Mouse (Mus musculus) lung, postnatal 4 days (tissue): ENCODE data around the gene Agps.
A peak's percentile ranks its signal among the peaks of the same experiment; 100 is the strongest.

Experiments used
- DNase-seq, 2 experiments: peaks; one replicate each; pipeline ENCODE4 v3.0.0; 2021

Agps gene

DNA sequence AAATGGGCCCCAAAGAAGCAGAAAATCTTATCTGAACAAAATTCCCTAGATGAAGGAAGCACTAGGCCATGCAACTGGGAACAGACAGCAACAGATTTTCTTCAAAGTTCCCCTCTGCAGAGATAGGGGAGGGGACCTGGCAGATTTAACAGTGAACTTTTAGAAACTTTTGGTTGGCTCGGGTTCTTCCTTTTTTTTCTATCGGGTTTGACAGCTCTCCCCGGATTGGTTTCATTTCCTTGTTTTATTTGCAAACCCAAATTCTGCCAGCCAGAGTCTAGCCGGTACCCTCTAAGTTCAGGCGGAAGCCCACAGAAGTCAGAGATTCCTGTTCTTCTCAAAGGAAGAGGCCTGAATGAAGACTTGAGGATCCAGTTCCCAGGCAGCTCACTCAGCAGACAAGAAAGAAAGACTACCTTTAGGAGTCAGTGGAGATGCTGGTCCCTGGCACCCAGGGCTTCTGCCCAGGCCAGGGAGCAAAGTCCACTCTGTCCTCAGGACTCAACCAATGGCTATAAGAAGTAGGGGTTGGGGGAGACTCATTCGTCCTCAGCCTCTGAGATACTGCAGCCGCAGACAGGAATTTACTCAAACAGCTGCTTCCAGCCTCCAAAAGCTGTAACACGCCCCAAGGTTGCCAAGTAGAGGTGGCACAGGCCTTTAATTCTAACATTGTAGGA lies 2.9 kb upstream of the Agps start:
- DNase-seq = peak in 1 of 2 experiments; percentile 18

DNA sequence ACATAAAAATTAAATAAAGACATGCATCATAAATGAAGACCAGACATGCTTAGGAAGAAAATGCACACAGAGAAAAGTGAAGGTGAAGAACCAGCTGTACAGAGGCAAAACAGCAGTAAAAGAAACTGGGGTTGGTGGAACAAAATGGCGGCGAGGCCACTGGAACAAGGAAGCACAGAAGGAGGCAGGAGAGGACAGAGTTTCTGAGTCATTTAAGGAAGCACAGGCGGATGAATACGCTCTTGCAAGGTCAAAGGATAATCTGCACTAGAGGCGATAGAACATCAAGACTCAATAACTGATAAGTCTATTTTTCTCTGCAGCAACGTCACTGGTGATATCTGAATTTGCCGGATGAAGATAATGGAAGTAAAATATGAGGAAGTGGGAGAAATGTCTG lies 1.7 kb upstream of the Agps start:
- no peak for DNase-seq

DNA sequence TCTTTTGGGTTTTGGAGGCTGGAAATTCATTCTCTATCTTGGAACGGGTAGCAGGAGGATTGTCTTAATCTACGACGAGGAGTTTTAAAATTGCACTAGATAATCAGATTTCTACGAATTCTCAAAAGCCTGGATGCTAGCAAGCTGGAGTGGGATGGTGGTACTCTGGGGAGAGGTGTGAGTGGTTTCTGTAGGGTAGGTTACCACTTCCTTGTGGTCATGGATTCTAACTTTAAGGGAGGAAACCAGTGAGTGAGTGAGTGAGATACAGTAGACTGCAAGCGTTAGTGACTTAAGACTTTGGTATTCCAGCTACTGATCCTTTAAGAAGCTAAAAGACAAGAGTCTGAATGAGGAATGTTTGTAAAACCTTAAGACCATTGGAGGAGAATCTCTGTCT lies 804 bp downstream of the Agps start:
- no peak for DNase-seq

DNA sequence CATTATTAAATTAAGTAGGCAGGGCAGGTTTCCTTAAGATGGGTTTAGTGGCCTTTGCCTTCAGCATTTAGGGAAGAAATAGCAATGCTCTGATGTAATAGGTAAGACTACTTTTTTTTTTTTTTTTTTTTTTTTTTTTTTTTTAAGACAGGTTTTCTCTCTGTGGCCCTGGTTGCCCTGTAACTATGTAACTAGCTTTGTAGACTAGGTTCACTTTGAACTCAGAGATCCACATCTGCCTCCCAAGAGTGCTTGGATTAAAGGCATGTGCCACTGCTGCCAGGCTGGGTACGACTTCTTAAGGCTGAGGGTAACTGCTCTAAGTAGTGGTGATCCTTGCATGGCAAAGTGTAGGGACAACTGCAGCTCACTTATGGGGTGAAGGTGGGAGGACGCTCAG lies 2.5 kb downstream of the Agps start:
- DNase-seq = no peak

DNA sequence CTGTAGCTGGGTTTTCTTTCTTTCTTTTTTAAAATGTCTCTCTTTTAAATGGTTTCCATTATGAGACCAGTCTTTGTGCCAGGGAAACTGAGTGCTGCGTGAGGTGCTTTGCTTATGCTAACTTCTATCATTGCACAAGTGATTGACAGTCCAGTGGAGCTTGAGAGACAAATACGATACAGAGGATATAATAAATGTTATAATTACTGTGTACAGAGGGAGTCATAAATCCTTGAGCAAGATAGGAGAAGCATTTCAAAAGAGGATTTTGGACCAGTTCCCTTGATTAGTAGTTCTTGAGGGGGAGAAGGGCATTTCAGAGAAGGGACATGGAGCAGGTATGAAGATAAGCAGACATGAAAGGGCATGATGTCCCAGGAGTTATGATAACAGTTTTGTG lies 10.3 kb downstream of the Agps start:
- no peak for DNase-seq

DNA sequence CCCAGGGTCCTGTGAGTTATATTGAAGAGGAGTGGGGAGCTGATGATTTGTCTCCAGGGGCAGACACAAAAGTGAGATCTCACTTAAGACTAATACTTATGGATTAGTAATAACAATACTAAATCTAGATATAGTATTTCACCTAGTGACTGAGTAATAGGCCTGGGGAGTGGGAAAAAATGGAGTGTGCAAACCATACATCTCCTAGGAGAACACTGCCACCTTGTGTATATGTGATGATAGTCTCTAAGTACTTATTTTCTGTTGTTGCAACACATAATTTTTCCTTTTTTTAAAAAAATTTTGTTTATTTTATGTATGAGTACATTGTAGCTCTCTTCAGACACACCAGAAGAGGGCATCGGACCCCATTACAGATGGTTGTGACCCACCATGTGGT lies 15.7 kb downstream of the Agps start:
- no peak for DNase-seq

DNA sequence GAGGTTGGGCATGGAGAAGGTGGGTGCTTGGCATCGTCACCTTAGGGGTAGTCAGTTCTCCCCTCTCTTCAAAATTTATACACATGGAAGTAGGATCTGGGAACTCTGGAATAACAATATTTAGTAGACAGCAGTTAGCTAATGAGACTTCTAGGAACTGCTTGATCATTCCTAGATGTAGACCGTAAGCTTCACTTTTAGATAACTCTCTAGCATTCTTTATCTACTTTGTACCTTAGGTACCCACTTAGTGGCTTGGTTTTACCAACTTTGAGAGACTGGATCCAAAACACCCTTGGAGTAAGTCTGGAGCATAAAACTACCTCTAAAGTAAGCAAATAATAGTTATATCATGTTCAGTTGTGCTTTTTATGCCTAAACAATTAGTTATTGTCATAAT lies 20.5 kb downstream of the Agps start:
- no peak for DNase-seq

DNA sequence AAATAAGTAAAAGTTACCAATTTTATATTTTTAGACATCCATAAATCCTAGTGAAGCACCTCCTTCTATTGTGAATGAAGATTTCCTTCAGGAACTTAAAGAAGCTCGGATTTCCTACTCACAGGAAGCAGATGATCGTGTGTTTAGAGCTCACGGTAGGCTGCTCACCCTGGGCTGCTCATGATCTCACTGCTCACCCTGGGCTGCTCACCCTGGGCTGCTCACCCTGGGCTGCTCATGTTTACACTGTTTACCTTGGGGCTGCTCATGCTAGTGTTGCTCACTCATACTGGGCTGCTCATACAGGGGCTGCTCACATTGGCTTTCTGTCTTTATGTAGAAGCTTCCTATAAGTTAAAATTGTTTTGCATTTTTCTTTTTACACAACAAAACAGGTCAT lies 22.2 kb downstream of the Agps start:
- DNase-seq = no peak

DNA sequence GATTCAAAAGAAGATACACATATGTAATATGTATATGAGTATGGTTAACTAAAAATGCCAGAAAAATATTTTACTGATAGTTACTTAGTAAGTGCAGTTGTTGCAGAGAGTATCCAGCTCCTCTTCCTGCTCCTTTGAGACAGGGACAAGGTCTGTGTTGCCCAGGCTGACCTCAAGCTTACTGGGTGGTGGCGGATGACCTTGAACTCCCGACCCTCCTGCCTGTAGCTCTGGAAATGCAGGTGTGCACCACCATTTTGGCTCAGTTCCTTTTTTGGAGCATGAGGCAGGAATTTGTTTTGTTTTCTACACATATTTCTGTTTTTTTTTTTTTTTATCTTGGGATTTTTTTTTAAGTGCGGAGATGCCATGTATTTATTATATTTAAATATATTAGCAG lies 29.1 kb downstream of the Agps start:
- DNase-seq = no peak

DNA sequence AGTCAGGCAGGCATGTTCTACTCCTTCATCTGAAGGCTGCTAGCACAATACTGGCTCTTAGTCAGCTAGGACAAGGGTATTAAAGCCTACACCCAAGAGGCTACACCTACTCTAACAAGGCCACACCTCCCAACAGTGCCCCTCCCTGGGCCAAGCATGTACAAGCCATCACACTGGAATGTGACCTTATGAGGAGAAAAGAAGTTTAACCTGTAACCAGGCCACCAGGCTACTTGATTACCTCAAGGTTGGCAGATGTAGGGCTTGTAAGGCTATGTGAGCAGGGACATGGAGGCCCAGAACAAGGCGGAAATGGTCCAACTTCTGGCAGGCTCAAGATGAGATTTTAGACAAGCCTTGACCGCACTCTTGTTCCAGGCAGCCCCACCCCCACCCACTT lies 37.6 kb downstream of the Agps start:
- DNase-seq = peak in 1 of 2 experiments; percentile 25

DNA sequence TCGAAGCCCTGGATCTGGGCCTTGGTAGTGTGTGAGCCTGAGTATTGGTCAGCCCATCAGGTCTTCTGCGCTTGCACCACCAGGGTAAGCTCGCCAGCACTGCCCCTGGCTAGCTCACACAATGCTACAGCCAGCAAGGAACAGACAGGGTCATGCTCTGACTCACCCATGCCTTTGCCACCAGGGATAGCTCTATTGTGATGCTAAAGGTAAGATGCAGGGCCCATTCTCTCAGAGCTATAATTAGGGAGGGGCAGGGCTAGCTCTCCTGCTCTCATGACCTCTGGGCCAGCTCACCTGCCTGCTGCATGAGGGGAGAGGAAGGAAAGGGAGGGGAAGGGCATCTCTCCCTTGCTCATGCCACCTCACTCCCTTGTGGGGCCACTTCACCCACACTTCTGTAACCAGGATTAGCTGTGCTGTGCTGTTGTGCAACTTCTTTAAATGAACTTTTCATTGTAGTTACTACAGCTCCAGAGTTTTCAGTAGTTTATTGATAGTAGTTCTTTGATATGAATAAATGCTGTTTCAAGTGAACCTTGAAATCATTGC lies 42.1 kb downstream of the Agps start:
- DNase-seq = no peak

DNA sequence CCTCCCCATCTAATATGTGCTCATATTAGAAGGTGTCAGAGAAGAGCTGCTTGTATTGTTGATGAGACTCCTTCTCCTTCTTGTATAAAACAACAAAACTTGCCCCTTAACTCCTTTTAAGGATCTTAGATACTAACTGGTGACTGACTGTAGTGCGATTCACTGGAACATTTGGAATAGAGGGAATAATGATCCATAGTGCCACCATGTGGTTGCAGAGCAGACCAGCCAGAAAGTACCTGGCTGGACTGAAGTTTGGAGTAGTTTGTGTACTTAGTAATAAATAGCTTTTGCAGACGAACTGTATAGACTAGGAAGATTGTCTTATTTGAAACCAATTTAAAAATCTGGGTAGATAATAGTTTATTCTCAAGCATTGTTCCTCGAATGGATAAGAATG lies 47.8 kb downstream of the Agps start:
- DNase-seq = no peak

DNA sequence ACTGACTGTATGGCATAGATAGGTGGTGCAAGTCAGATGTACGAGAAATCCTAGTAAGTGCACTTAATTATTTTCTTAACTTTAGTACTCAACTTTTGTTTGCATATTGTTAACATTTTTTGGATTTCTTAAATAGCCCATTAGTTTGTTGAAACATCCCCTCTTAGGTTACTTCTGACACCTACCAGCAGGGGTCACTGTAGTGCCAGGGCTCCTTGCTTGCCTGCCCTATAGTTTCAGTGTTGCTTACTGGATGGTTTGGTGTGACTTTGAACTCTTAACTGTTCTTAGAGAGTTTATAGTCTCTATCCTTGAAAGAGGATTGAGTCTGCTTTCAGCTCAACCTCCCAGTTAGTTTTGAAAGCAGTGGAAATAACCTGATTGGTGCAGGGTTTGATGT lies 51.6 kb downstream of the Agps start:
- DNase-seq = peak; percentile 40 to 77

DNA sequence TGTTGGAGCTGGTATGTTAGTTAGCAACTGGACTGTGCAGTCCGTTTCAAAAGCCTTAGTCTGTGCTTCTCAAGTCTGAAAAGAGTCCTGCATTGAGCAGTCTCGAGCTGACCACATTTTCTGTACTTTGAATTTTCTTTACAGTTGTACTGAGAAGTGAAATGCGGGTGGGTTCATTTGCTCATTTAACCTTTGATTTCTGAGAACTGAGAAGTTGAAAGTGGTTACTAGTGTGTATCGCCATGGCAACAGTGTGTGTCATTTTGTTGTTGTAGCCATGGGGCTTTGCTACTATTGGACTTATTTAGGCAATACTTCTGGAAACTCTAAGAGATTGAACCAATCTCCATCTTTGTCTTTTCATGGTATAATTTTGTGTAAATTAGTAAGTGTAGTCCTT lies 60.0 kb downstream of the Agps start:
- DNase-seq = no peak

DNA sequence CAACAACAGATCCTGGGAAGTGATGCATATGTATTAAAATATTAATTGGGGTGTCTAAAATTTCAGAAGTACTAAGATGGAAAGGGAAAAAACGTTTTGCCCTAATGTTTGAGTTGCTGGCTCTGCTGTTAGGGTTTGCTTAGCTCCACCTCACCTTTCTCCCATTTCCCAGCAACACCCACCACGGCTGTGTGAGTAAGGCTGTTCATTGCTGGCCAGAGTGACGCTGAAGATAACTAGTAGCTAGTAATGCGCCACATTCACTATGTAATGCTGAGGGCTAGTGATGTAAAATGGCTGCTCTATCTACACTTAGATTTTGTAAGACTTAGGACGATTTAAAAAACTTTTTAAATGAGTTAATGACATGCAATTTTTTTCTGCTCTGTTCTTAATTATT lies 63.7 kb downstream of the Agps start:
- DNase-seq = no peak

DNA sequence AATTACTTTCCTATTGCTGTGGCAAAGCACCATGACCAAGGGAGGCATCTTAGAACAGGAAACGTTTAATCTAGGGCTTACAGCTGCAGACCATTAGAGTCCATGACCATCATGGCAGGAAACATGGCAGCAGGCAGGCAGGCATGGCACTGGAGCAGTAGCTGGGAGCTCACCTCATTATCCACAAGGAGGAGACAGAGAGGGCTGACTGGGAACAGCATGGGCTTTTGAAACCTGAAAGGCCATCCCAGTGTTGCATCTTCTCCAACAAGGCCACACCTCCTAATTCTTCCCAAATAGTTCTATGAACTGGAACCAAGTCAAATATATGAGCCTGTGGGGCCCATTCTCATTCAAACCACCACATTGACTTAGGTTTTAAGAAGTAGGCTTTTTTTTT lies 68.3 kb downstream of the Agps start:
- DNase-seq = no peak

DNA sequence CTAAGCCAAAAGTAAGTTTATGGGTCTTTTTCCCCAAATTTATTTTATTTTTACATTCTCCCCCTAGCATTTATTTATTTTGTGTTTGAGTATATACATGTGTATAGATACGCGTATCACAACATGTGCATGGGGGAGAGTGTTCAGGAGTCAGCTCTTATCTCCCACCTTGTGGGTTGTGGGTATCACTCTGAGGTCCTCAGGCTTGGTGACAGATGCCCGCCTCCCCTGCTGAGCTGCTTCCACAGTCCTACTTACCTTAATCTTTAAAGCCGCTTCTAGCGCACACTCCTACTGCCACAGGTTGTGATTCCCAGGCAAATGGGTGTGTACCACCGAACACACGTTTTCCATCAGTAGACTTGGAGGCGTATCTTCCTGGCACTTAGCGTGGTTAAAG lies 69.9 kb downstream of the Agps start:
- no peak for DNase-seq

DNA sequence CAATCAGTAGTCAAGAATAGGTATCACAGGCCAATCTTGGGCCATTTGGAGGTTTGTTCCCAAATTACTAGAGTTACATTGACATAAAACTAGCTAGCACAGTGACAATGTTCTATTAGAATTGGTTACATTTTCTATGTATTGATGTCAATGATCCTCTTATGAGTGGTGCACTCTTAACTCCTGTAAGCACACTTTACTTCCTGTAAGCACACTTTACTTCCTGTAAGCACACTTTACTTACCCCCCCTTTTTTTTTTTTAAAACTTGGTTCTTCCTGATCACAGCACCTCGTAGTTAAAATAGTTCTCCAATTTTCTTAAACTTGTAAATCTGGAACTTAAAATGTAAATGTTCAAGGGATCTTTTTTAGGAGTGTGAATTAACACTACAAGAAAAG lies 75.2 kb downstream of the Agps start:
- no peak for DNase-seq

DNA sequence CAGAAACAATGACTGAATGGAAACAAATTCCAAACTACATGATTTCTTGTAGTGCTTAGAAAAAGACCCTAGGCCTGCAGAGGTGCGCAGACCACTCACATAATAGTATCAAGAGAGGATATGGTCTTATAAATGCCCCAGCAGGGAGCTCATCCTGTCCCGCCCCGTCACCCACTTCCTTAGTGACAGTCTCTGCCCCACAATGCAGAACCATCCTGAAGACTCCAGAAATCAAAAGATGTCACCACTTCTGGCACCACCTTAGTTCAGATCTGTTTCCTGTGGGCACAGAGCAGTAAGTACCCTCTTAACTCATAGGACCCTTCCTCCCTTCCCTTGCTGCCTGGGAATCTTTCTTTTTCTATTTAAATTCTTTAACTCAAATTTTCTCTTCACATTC lies 83.1 kb downstream of the Agps start:
- DNase-seq = no peak

DNA sequence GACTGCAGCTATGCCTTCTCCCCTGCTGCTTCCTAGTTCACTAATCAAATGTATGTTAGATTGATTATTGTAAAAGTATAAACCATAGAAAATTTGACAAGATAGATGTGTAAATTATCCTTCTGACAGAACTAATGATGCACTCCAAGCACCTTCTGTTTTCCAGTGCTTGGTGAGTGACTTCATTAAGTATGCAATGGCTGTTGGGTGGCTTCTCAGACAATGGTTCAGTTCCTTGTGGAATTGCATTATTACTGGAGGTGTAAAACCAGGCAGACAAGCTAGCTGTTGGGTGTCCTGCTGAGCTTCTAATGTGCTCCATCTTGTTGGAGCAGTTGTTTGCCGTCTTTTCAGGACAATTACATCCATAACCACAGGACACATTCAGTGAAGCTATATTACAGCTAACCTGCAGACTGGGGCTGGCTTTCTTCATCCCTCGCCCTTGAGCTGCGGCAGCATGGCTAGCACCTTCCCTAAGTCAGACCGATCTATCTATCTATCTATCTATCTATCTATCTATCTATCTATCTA lies 91.9 kb downstream of the Agps start:
- no peak for DNase-seq

DNA sequence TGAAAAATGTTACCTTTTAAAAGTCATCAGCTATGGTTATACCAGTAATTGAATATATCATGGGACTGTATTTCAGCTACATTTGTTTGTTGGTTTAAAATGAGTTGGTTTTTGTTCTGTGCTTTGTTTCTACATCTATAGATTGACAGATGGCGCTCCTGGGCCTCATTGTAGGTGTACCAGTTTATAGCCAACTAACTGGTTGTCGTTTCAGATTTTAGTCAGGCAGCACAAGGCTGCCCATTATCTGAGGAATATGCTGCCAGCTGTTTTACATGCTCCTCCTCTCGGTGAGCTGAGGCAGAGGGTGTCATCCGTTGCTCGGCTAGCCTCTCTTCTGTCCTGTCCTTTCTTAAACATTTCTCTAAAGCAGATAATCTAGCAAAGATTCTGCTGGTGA lies 94.1 kb downstream of the Agps start:
- no peak for DNase-seq

DNA sequence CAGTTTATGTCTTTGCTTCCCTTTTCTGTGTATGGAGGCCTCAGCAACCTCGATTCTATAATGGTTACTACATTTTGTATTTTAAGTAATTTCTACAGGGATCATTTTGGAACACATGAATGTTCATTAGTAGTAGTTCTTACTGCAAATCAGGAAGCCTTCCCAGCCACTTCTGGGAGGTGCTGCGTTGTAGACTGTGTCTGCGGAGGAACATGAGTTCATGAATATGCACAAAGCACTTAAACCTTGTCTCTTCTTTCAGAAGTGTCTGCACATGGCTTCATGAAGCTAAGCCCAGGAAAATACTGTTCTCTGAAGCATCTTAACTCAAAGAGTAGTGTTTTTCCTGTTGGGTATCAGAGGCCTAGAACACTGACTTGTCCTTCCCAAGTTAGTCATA lies 96.0 kb downstream of the Agps start:
- DNase-seq = no peak

DNA sequence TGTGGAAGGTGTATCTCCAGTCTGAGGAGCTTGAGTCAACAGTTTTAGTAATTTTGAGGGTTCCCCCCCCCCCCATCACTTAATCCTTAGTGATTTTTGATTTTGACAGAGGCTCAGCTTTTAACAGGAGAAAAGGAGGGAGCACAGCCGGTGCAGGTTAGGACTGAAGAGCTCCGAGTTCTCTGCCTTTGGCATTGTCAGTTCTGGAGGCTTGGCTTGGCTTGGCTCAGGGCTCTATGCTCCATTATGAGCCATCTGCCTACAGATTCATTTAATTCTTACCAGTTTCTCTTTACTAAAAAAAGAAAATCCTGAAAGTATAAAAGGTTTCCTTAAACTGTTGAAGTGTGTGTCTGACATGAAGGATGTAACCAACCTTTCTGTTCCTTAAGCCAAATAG lies 97.2 kb downstream of the Agps start:
- no peak for DNase-seq

DNA sequence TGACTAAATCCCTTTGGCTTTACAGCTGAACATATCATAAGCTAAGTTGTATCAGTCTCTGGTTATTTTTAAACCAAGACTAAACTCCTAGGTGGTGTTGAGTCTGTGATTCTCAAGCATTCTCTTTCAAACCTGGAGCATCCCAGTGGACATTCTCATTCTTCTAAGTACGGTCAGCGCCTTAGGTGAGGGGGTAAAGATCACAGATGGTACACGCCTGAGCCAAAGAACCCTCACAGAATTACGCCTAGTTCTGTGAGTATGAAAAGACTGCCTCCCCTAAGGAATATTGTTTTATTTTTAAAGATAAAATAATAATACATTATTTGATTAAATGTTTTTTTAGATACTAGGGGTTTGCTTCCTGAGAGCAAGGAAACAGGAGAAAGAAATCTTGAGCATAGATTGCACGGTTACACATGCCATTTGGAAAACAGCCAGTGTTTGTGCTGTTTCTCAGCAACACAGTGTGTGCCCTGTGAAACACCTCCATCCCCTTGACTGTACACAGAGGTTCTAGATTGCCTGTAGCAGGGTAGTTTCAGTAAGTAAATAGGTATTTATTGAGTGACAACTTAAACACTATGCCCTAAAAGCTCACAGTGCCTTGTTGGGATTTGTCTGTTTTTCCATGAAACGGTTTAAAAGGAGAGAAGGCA lies 97.9 kb downstream of the Agps start:
- no peak for DNase-seq

DNA sequence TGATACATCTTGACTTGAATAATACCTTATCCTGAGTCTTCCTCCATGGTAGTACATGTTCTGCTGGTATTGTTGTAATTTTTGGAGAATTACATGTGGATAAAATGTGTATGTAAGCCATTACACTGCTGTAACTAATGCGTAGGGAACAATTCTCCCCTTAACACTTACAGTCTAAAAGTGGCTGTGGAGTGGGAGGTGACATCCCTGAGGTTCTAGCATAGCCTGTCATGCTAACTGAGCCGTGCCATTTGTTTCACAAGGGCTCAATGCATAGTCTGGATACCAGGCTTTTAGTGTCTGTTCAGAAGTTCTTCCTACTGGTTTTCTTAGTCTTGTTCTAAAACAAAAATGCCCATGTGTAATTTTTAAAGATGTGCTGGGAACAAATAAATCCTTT lies 99.0 kb downstream of the Agps start:
- DNase-seq = no peak
